Mouse (Mus musculus) ES-Bruce4 (cell line): ENCODE measurements at regions not wholly inside any gene's neighbourhood (a gene's known extent, or its start where the extent isn't known, plus 50 kb on each side); places are given as distances from the start of the nearest gene placed in this dataset.

Experiments
- CTCF ChIP-seq: IDR thresholded peaks from one replicate; pipeline ENCODE4 v1.8.1; 2011; ENCODE audit warnings: low read depth, low read length
- EP300 ChIP-seq: IDR thresholded peaks from 2 replicates; pipeline ENCODE4 v1.6.1; 2011; ENCODE audit warnings: low read depth, low read length; ENCODE audit not compliant: insufficient read depth
- POLR2A ChIP-seq: IDR thresholded peaks from one replicate; pipeline ENCODE4 v1.8.1; 2011; ENCODE audit warnings: low read length; ENCODE audit not compliant: insufficient read depth

- TF ChIP-seq POLR2A (no peak), EP300 (no peak), CTCF (no peak)
Measured at GRCm38 (mm10) chr1:193541281-193541680, 171.2 kb upstream of the Camk1g start.
